Comparison of ENCODE assay signal across 20 mouse cellular contexts in the genomic region with DNA sequence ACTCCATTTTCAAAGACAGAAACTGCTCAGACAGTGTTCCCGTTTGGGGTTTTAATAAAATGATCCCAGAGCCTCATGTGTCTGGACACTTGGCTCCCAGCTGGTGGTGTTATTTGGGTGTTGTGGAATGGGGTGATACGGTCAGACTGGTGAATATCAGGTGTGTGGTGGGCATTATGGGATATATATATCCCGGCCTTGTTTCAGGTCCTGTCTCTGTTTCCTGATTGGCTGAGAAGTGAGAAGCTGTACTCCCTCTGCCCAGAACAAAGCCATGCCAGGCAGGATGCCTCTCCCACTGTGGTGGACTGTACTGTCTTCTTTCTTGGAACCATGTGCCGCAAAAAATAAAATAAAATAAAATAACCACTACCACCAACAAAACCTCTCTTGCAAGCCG. TPM values are rescaled to one million over a fixed set of nuclear protein-coding genes. Genes with fewer than 3 reads are reported as not detected.
DNase-seq lines count a peak whose midpoint lies in the region; ATAC-seq and TF ChIP-seq lines count a peak whose summit lies in the region.
"Had no signal": no experiment of that assay in that cellular context is flagged by ENCODE, and none has a peak within 500 bp of the region (broad histone marks: within the 10 kb centered on the region; RNA-seq: fewer than 3 reads in every experiment).

No protein-coding gene starts in this region.

- H3K4me1 ChIP-seq in heart, embryonic 13.5 days, result peaks cover 22% of the 10 kb centered on the region
- peaks cover 12% of the 10 kb centered on the region for H3K4me1 ChIP-seq in heart, embryonic 12.5 days (replicated peaks)
- H3K4me1 ChIP-seq in stomach, embryonic 16.5 days (ENCODE audit: control insufficient read depth, insufficient read depth, low read length), result no peaks in the 10 kb centered on the region
- H3K4me1 ChIP-seq in stomach, postnatal 0 days (replicated peaks; ENCODE audit: control insufficient read depth, insufficient read depth), result no peaks in the 10 kb centered on the region; the same call in 1 of the 2 replicates
- peaks cover 0 to 4% of the 10 kb centered on the region in 2 experiments; a peak in 2 of 4 replicates for H3K4me1 ChIP-seq in liver, embryonic 14.5 days (replicated peaks; ENCODE audit: control insufficient read depth in 2 of 2, insufficient read depth in 2 of 2, low read length in 1 of 2)
- peaks cover 4% of the 10 kb centered on the region for H3K4me1 ChIP-seq in hindbrain, embryonic 12.5 days
- H3K4me1 ChIP-seq: embryonic facial prominence, embryonic 13.5 days had no signal

- no peak for ATAC-seq in heart, embryonic 13.5 days (ENCODE audit: extremely low read depth, insufficient number of reproducible peaks, low FRiP score, low TSS enrichment)
- no peak for ATAC-seq in heart, embryonic 12.5 days (ENCODE audit: insufficient number of reproducible peaks, low FRiP score)
- ATAC-seq in stomach, embryonic 16.5 days (ENCODE audit: insufficient read depth, low FRiP score), result no peak
- ATAC-seq in stomach, postnatal 0 days (ENCODE audit: low FRiP score, low TSS enrichment), result no peak
- no peak for ATAC-seq in liver, embryonic 14.5 days (ENCODE audit: insufficient read depth)
- ATAC-seq in hindbrain, embryonic 12.5 days (ENCODE audit: low FRiP score), result no peak

- 83% methylated on average over 5 of the region's 5 CpGs for WGBS in heart, embryonic 13.5 days
- 81% methylated on average over 5 of the region's 5 CpGs for WGBS in heart, embryonic 12.5 days
- WGBS in stomach, embryonic 16.5 days, result 85% methylated on average over 5 of the region's 5 CpGs
- WGBS in stomach, postnatal 0 days, result 90% methylated on average over 5 of the region's 5 CpGs
- WGBS in liver, embryonic 14.5 days (ENCODE audit: insufficient replicate concordance), result 71% methylated on average over 5 of the region's 5 CpGs
- 87% methylated on average over 5 of the region's 5 CpGs for WGBS in hindbrain, embryonic 12.5 days

- no peaks in the 10 kb centered on the region for H3K36me3 ChIP-seq in heart, embryonic 13.5 days
- H3K36me3 ChIP-seq in heart, embryonic 12.5 days, result no peaks in the 10 kb centered on the region
- no peaks in the 10 kb centered on the region for H3K36me3 ChIP-seq in stomach, embryonic 16.5 days (ENCODE audit: control insufficient read depth, insufficient read depth, low read length)
- no peaks in the 10 kb centered on the region for H3K36me3 ChIP-seq in stomach, postnatal 0 days (ENCODE audit: control insufficient read depth, insufficient read depth, low read length)
- no peaks in the 10 kb centered on the region for H3K36me3 ChIP-seq in liver, embryonic 14.5 days (replicated peaks; ENCODE audit: control insufficient read depth, insufficient read depth, low read depth)
- H3K36me3 ChIP-seq in hindbrain, embryonic 12.5 days, result no peaks in the 10 kb centered on the region
- H3K36me3 ChIP-seq: embryonic facial prominence, embryonic 13.5 days; forebrain, embryonic 10.5 days; forebrain, embryonic 15.5 days; midbrain, embryonic 15.5 days had no signal

- no peaks in the 10 kb centered on the region for H3K27me3 ChIP-seq in heart, embryonic 13.5 days (replicated peaks)
- no peaks in the 10 kb centered on the region for H3K27me3 ChIP-seq in heart, embryonic 12.5 days (replicated peaks)
- no peaks in the 10 kb centered on the region for H3K27me3 ChIP-seq in stomach, embryonic 16.5 days (ENCODE audit: control insufficient read depth, insufficient read depth, low read length)
- no peaks in the 10 kb centered on the region for H3K27me3 ChIP-seq in stomach, postnatal 0 days (ENCODE audit: control insufficient read depth, insufficient read depth, low read length)
- H3K27me3 ChIP-seq in liver, embryonic 14.5 days (ENCODE audit: control insufficient read depth, insufficient read depth, low read length), result no peaks in the 10 kb centered on the region
- no peaks in the 10 kb centered on the region for H3K27me3 ChIP-seq in hindbrain, embryonic 12.5 days
- H3K27me3 ChIP-seq: embryonic facial prominence, embryonic 13.5 days; forebrain, embryonic 15.5 days; midbrain, embryonic 15.5 days had no signal

- no peak for TF ChIP-seq EP300 in stomach, postnatal 0 days (optimal IDR thresholded peaks at IDR 0.05)
- TF ChIP-seq EP300 in liver, embryonic 14.5 days (IDR thresholded peaks at IDR 0.05; ENCODE audit: low read depth), result no peak

- no peak for TF ChIP-seq CTCF in stomach, postnatal 0 days (IDR thresholded peaks at IDR 0.05; ENCODE audit: low read depth)
- TF ChIP-seq CTCF in liver, embryonic 14.5 days (IDR thresholded peaks at IDR 0.05; ENCODE audit: low read depth), result no peak

- H3K9ac ChIP-seq in heart, embryonic 13.5 days, result no peak overlapping the region
- no peak overlapping the region for H3K9ac ChIP-seq in heart, embryonic 12.5 days
- no peak overlapping the region for H3K9ac ChIP-seq in stomach, embryonic 16.5 days (ENCODE audit: low read length)
- no peak overlapping the region for H3K9ac ChIP-seq in stomach, postnatal 0 days (ENCODE audit: low read length)
- H3K9ac ChIP-seq in liver, embryonic 14.5 days (replicated peaks), result no peak overlapping the region
- no peak overlapping the region for H3K9ac ChIP-seq in hindbrain, embryonic 12.5 days
- H3K9ac ChIP-seq: forebrain, embryonic 15.5 days; midbrain, embryonic 15.5 days had no signal

- H3K4me3 ChIP-seq in heart, embryonic 13.5 days, result no peak overlapping the region
- no peak overlapping the region for H3K4me3 ChIP-seq in heart, embryonic 12.5 days
- no peak overlapping the region for H3K4me3 ChIP-seq in stomach, embryonic 16.5 days (replicated peaks; ENCODE audit: low read length)
- no peak overlapping the region for H3K4me3 ChIP-seq in stomach, postnatal 0 days (ENCODE audit: low read depth, low read length)
- H3K4me3 ChIP-seq in liver, embryonic 14.5 days (ENCODE audit: insufficient read depth in 1 of 2, low read depth in 2 of 2, low read length in 2 of 2), result no peak overlapping the region
- H3K4me3 ChIP-seq in hindbrain, embryonic 12.5 days, result no peak overlapping the region

- H3K27ac ChIP-seq in heart, embryonic 13.5 days (replicated peaks), result no peak overlapping the region
- no peak overlapping the region for H3K27ac ChIP-seq in heart, embryonic 12.5 days (ENCODE audit: poor library complexity, severe bottlenecking)
- H3K27ac ChIP-seq in stomach, embryonic 16.5 days (ENCODE audit: low read length), result no peak overlapping the region
- H3K27ac ChIP-seq in stomach, postnatal 0 days (replicated peaks), result no peak overlapping the region
- no peak overlapping the region for H3K27ac ChIP-seq in liver, embryonic 14.5 days
- H3K27ac ChIP-seq in hindbrain, embryonic 12.5 days, result no peak overlapping the region
- H3K27ac ChIP-seq: forebrain, embryonic 15.5 days; hindbrain, embryonic 14.5 days had no signal

- H3K9me3 ChIP-seq in heart, embryonic 13.5 days, result no peaks in the 10 kb centered on the region
- no peaks in the 10 kb centered on the region for H3K9me3 ChIP-seq in heart, embryonic 12.5 days (replicated peaks)
- H3K9me3 ChIP-seq in stomach, embryonic 16.5 days (replicated peaks; ENCODE audit: control insufficient read depth, low read length), result no peaks in the 10 kb centered on the region
- H3K9me3 ChIP-seq in stomach, postnatal 0 days (ENCODE audit: control insufficient read depth, low read length), result no peaks in the 10 kb centered on the region
- no peaks in the 10 kb centered on the region for H3K9me3 ChIP-seq in liver, embryonic 14.5 days (ENCODE audit: control insufficient read depth, low read length)
- H3K9me3 ChIP-seq in hindbrain, embryonic 12.5 days (replicated peaks), result no peaks in the 10 kb centered on the region
- H3K9me3 ChIP-seq: embryonic facial prominence, embryonic 13.5 days; forebrain, embryonic 10.5 days; forebrain, embryonic 15.5 days; midbrain, embryonic 15.5 days had no signal

- 0 out of 2 replicates have a peak overlapping the region, but pooled peaks have one; percentile 81 for H3K4me2 ChIP-seq in heart, embryonic 13.5 days
- H3K4me2 ChIP-seq in heart, embryonic 12.5 days, result no peak overlapping the region
- 0 out of 2 replicates have a peak overlapping the region, but pooled peaks have one; percentile 65 for H3K4me2 ChIP-seq in stomach, embryonic 16.5 days (ENCODE audit: low read depth, low read length)
- no peak overlapping the region for H3K4me2 ChIP-seq in stomach, postnatal 0 days (replicated peaks; ENCODE audit: low read depth)
- peak overlapping the region; percentile 57; the same call in 1 of the 2 replicates for H3K4me2 ChIP-seq in liver, embryonic 14.5 days (ENCODE audit: low read depth)
- no peak overlapping the region for H3K4me2 ChIP-seq in hindbrain, embryonic 12.5 days (replicated peaks)

- DNase-seq in stomach, postnatal 0 days (ENCODE audit: low spot score), result no peak
- DNase-seq in liver, embryonic 14.5 days (ENCODE audit: low read depth in 3 of 3, low spot score in 3 of 3), result no peak
- no peak for DNase-seq in adrenal gland, adult 18-20 months (ENCODE audit: low spot score in 2 of 2)
- DNase-seq: adrenal gland, adult 8-10 months; cerebellum, adult 11 months; cerebellum, adult 9-11 months; heart, postnatal 4 days; kidney, adult 9 months; kidney, postnatal 14 days; lung, postnatal 4 days; right cerebral cortex, postnatal 4 days had no signal

RNA-seq across cellular contexts. Expression of gene Ptpn1, which starts 7.8 kb away (rescaled TPM):
- 42.1 and 47.2 TPM in 2 replicates for polyA plus RNA-seq in heart, embryonic 13.5 days (2015; fragmentation: Nextera tagmentation; extraction: Ambion mirVana)
- 59.5 and 63.3 TPM in 2 replicates for polyA plus RNA-seq in heart, embryonic 12.5 days (2016; fragmentation: Nextera tagmentation; extraction: Ambion mirVana)
- polyA plus RNA-seq in stomach, embryonic 16.5 days (2015; fragmentation: Nextera tagmentation; extraction: Ambion mirVana), result 49.5 and 51.3 TPM in 2 replicates
- 51.1 and 51.3 TPM in 2 replicates for polyA plus RNA-seq in stomach, postnatal 0 days (2015; fragmentation: Nextera tagmentation; extraction: Ambion mirVana)
- polyA plus RNA-seq in liver, embryonic 14.5 days (2012; rRNA removed), result 8.6 and 10.0 TPM in 2 replicates
- polyA plus RNA-seq in liver, embryonic 14.5 days (2014; fragmentation: Nextera tagmentation; extraction: Ambion mirVana), result 24.3 and 26.3 TPM in 2 replicates
- polyA plus RNA-seq in hindbrain, embryonic 12.5 days (2016; fragmentation: Nextera tagmentation; extraction: Ambion mirVana), result 96.9 and 118 TPM in 2 replicates
- 10 to 100 TPM; 56.6 to 64.4 TPM for total RNA-seq in adrenal gland, adult 18-20 months (2021)

Comparison
In these comparisons a context has a peak if more than half of its experiments do, and no peak if none do; other contexts are left out.
1. H3K4me2 ChIP-seq: peak in heart, embryonic 13.5 days (single experiment), stomach, embryonic 16.5 days (single experiment) and liver, embryonic 14.5 days (single experiment); none in heart, embryonic 12.5 days (single experiment), stomach, postnatal 0 days (single experiment) and hindbrain, embryonic 12.5 days (single experiment).